Mouse (Mus musculus) gastrocnemius, adult 2 months (tissue): Measurements from ENCODE around the gene Dnajc24. TPM values are rescaled to one million over a fixed set of nuclear protein-coding genes. Genes with fewer than 3 reads are reported as not detected.

Source experiments
- DNase-seq: peaks from one replicate; pipeline ENCODE4 v3.0.0; 2022
- H3K27ac ChIP-seq: fragments of 200-600 bp; 2 replicates; pipeline ENCODE4 v1.8.1; 2022; ENCODE audit warnings: mild to moderate bottlenecking
- H3K4me3 ChIP-seq: fragments of 200-600 bp; 2 replicates; pipeline ENCODE4 v1.8.1; 2022; ENCODE audit warnings: mild to moderate bottlenecking, moderate library complexity
- CTCF ChIP-seq: fragments of 200-600 bp; IDR thresholded peaks from 2 replicates; pipeline ENCODE4 v1.8.1; 2022; ENCODE audit warnings: antibody characterized with exemption, mild to moderate bottlenecking, moderate library complexity
- intact Hi-C: fragments of 180-260 bp; cut with DNase I; formaldehyde crosslinking; loops from one replicate; pipeline ENCODE4 v1.15.1; 2025
- microRNA-seq: library from miRNA; unstranded; fragments of <30 nt; microRNA quantifications from one replicate; pipeline ENCODE4 v1.2.0, GENCODE M21; 2021
- total RNA-seq, 2 experiments: library from RNA; stranded (reverse); gene quantifications; 2 replicates each; pipeline ENCODE4 v1.2.3; 2021

Gene Dnajc24
- total RNA-seq, 2 experiments from 2014 or later = 6.9 to 10.5 TPM

- TF ChIP-seq CTCF = no peak
Measured at GRCm38 (mm10) chr2:105953862-105954261, 49.5 kb downstream of the Dnajc24 start.

DNA sequence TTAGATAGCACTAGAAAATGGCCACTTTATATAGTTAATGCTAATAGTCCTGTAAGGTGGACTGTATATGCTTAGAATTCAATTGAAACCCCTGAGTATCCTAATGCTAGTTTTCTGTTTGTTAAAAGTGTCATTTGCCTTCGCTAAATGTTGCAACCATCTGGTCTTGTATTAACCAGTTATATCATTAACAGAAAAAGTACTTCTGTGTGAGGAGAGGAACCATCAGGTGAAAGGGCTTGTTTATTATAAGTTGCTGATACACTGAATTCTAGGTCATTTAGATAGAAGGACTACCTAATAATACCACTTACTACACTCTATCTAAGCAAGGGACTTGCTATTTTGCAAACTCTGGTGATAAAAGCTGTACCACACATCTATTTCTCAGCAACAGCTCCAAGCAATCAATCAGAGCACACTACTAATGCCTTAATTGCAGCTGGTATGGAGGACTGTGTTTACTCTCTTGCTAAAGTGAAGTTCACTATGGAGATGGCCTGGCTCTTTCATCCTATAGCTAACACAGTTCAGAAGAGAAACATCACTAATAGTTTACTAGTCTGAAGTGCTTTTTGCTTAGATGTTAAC lies 51.9 kb downstream of the Dnajc24 start:
- H3K27ac ChIP-seq = no peak overlapping the region
- no peak overlapping the region for H3K4me3 ChIP-seq
- no peak for TF ChIP-seq CTCF
- DNase-seq = no peak
- intact Hi-C loops = no loop called here

More at GRCm38 (mm10) chr2:105953862-105954261, 49.5 kb downstream of the Dnajc24 start:
- Histone ChIP-seq H3K27ac (no peak overlapping the region), H3K4me3 (no peak overlapping the region)
- DNase-seq = no peak
- intact Hi-C loops = no loop called here

- no peak overlapping the region for H3K4me3 ChIP-seq
- TF ChIP-seq CTCF = no peak
- DNase-seq = no peak
- intact Hi-C loops = no loop called here
- no peak overlapping the region for H3K27ac ChIP-seq
Measured at GRCm38 (mm10) chr2:105950131-105950530, 53.2 kb downstream of the Dnajc24 start.

- Histone ChIP-seq H3K27ac (no peak overlapping the region), H3K4me3 (no peak overlapping the region)
- intact Hi-C loops = no loop called here
- no peak for DNase-seq
- no peak for TF ChIP-seq CTCF
Measured at GRCm38 (mm10) chr2:105917623-105918346, 85.6 kb downstream of the Dnajc24 start.

Small RNA genes lying within 50 kb of the gene (microRNA-seq; reads per million reads assigned to microRNA genes)
- gene Gm22002 = not detected

Other genes with a start within 250 kb of the Dnajc24 start
- 10 to 100 TPM in 1 of 2 experiments, 1 to 10 TPM in 1; 8.9 to 12.1 TPM for gene Elp4, start 99.0 kb downstream of the Dnajc24 start, total RNA-seq
- gene Immp1l, start 98.9 kb downstream of the Dnajc24 start, total RNA-seq = 10 to 100 TPM; 76.1 to 81.6 TPM